Mouse (Mus musculus): ENCODE data around the gene Cacna1g. TPM values are rescaled to one million over a fixed set of nuclear protein-coding genes. Genes with fewer than 3 reads are reported as not detected.

The Cacna1g gene
- total RNA-seq, 2 experiments from 2014 or later, result 1.2 to 3.0 TPM

DNA sequence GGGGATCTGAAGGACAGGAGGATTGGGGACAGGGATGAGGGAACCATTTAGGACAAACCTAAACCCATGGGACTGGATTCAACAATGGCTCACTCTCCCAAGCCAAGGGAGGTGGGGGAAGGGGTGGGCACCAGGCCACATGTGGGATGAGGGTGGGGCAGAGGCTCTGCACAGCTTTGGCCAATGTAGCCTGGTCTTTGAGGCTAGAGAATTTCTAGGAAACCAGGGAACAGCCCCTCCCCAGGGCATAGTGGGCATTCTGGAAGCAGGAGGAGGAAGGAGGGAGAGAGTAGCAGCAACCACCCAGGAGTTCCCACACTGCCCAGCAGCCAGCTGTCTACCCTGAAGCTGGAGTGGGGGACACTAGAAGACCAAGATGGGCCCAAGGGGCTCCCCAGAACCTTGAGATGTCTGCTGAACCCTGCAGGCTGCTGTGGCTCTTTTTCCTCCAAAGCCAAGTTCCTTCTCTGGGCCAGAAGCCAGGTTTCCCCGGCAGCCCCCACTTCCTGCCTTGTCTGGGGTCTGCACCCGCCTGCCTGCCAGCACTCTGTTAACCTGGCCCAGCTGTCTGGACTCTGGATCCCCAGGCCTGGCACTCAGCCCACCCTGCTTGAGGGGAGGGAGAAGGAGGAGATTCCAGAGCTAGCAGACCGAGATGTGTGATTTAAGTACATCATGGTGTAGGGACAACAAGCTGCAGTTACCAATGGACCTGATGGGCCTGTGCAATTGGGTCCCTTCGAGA lies 45.7 kb downstream of the Cacna1g start:
- peak; percentile 65 for DNase-seq
- intact Hi-C loops (cut with DNase I), result no loop called here
- H3K4me3 ChIP-seq, result no peak overlapping the region
- no peak for TF ChIP-seq CTCF (IDR thresholded peaks at IDR 0.05)
- H3K27ac ChIP-seq, result no peak overlapping the region

- DNase-seq, result no peak
- Histone ChIP-seq H3K27ac (no peak overlapping the region), H3K4me3 (no peak overlapping the region)
- no peak for TF ChIP-seq CTCF (IDR thresholded peaks at IDR 0.05)
- intact Hi-C loops (cut with DNase I), result no loop called here
Observed at GRCm38 (mm10) chr11:94425656-94426055, 48.3 kb downstream of the Cacna1g start.

DNA sequence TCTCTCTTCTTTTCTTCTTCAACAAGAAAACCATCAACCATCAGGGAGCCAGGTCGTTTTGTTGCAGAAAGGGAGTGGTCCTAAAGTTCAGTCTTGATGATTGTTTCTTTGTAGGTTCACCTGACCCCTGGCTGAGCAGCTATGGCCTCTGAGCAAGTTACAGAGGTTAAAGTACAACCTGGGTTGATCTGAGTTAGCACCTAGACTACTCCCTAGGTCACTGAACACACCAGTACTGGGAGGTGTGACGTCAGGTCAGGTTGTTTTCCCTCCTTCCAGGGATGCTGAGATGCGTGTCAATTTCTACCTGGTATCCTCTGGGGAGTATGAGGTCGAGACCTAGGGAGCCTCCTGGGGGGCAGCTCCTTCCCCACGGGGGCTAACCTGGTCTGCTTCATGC lies 48.8 kb downstream of the Cacna1g start:
- no peak for DNase-seq
- intact Hi-C loops (cut with DNase I), result no loop called here
- no peak for TF ChIP-seq CTCF (IDR thresholded peaks at IDR 0.05)
- H3K4me3 ChIP-seq, result no peak overlapping the region
- H3K27ac ChIP-seq, result no peak overlapping the region

DNA sequence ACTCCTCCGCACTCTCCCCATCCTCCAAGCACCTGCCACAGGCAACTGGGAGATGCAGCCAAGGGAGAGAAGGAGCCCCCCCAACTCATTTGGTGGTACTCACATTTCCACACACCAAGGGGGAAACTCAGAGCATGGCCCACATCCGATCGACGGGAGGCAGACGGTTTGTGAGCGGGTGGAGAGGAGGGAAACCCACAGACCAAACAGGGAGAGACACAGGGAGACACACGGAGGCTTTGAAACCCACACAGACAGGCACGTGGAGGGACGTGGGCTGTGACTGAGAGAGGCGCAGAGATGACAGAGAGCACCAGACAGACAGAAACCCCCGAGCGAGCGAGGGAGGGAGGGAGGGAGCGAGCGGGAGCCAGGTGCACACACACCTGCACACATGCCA lies 49.6 kb downstream of the Cacna1g start:
- Histone ChIP-seq H3K27ac (no peak overlapping the region), H3K4me3 (no peak overlapping the region)
- intact Hi-C loops (cut with DNase I), result loop anchor here (5.0 kb wide), 1 partner anchor 63 kb away; the partner anchor contains the start of gene Spata20
- TF ChIP-seq CTCF (IDR thresholded peaks at IDR 0.05), result no peak
- no peak for DNase-seq

DNA sequence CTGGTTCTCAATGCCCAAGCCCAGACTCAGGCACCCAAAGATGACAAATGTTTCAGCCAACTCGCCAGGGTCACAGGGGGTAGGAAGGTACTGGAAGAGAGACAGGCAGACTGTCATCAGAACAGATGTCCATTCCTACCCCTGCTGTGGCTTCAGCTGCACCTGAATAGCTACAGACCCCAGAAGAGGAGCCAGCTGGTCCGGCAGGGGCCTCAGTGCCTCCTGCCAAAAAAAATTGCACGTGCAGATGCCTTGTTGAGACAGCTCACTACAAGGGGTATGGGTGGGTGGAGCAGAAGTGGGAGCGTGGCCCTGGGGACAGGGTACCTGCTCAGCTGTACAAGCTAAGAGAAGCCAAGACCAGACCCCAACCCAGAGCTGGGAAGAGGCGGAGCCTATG lies 50.1 kb downstream of the Cacna1g start:
- Histone ChIP-seq H3K27ac (no peak overlapping the region), H3K4me3 (no peak overlapping the region)
- intact Hi-C loops (cut with DNase I), result loop anchor here (5.0 kb wide), 1 partner anchor 63 kb away; the partner anchor contains the start of gene Spata20
- no peak for TF ChIP-seq CTCF (IDR thresholded peaks at IDR 0.05)
- no peak for DNase-seq

DNA sequence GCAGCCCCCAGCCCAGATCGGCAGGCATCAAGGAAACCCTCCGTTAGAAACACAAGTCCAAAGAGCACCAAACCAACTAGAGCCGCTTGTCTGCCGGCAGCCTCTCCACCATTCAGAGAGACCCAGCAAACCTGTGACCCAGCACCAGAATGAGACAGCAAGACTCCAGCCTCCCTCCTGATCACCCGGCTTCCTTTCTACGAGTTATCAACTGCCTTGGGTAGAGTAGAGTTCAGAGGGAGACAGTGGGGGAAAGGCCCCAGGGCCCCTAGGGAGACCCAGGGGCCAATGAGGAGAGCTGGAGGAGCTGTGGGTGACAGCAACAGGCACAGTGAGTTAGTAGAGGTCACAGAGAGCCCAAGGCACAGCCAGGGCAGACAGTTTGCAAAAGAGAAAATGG lies 53.0 kb downstream of the Cacna1g start:
- TF ChIP-seq CTCF (IDR thresholded peaks at IDR 0.05), result no peak
- DNase-seq, result no peak
- no peak overlapping the region for H3K27ac ChIP-seq
- no peak overlapping the region for H3K4me3 ChIP-seq
- intact Hi-C loops (cut with DNase I), result loop anchor here (5.0 kb wide), 1 partner anchor 66 kb away; the partner anchor contains the start of gene Spata20

GRCm38 (mm10) chr11:94420325-94420724 lies 53.7 kb downstream of the Cacna1g start:
- peak; percentile 56 for TF ChIP-seq CTCF (IDR thresholded peaks at IDR 0.05)
- Histone ChIP-seq H3K4me3 (no peak overlapping the region), H3K27ac (no peak overlapping the region)
- peak; percentile 37 for DNase-seq
- intact Hi-C loops (cut with DNase I), result loop anchor here (5.0 kb wide), 1 partner anchor 67 kb away; the partner anchor contains the start of gene Spata20

- no peak for TF ChIP-seq CTCF (IDR thresholded peaks at IDR 0.05)
- H3K4me3 ChIP-seq, result no peak overlapping the region
- intact Hi-C loops (cut with DNase I), result no loop called here
- DNase-seq, result no peak
- no peak overlapping the region for H3K27ac ChIP-seq
Observed at GRCm38 (mm10) chr11:94419004-94419727, 54.8 kb downstream of the Cacna1g start.

DNA sequence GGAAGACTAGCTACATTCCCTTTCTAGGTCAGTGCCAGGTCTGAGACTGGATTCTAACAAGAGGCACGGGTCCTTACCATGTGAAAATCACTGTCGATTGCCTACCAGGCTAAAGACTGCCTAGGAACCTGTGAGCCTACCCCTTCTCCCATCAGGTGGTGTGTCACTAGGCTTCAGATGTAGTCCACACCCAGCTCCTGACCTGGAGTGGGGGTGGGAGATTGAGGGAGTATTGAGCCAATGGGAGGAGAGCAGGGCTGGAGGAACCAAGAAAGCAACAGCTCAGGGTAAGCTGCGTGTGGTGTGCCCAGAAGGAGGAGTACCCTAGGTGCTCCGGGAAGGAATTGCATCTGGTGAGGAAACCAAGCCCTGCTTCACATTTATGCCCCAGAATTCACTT lies 60.0 kb downstream of the Cacna1g start:
- H3K4me3 ChIP-seq, result no peak overlapping the region
- H3K27ac ChIP-seq, result no peak overlapping the region
- no peak for DNase-seq
- no peak for TF ChIP-seq CTCF (IDR thresholded peaks at IDR 0.05)
- intact Hi-C loops (cut with DNase I), result no loop called here

- H3K4me3 ChIP-seq, result no peak overlapping the region
- H3K27ac ChIP-seq, result no peak overlapping the region
- DNase-seq, result no peak
- no peak for TF ChIP-seq CTCF (IDR thresholded peaks at IDR 0.05)
- intact Hi-C loops (cut with DNase I), result no loop called here
Observed at GRCm38 (mm10) chr11:94413516-94413915, 60.5 kb downstream of the Cacna1g start.

- intact Hi-C loops (cut with DNase I), result no loop called here
- H3K27ac ChIP-seq, result no peak overlapping the region
- no peak for DNase-seq
- TF ChIP-seq CTCF (IDR thresholded peaks at IDR 0.05), result no peak
- no peak overlapping the region for H3K4me3 ChIP-seq
Observed at GRCm38 (mm10) chr11:94412998-94413469, 61.0 kb downstream of the Cacna1g start.

DNA sequence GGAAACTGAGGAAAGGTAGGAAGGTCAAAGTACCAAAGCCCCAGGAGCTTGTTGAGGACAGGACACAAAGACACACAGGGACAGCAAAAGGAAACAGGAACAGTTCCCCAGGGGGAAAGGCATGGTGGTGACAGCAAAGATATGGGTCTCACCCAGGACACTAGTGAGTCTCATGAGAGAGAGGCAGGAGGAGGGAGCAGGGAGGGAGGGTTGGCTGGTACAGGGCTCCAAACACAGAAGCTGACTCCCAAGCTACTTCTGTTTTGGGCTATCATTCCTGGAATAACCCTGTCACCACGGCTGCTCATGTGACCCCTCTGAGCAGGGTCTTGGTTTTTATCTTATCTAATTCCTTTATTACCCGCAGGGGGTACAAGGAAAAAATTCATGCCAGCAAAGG lies 61.4 kb downstream of the Cacna1g start:
- Histone ChIP-seq H3K27ac (no peak overlapping the region), H3K4me3 (no peak overlapping the region)
- no peak for DNase-seq
- intact Hi-C loops (cut with DNase I), result no loop called here
- no peak for TF ChIP-seq CTCF (IDR thresholded peaks at IDR 0.05)

- no peak for DNase-seq
- intact Hi-C loops (cut with DNase I), result no loop called here
- no peak for TF ChIP-seq CTCF (IDR thresholded peaks at IDR 0.05)
Observed at GRCm38 (mm10) chr11:94407803-94408321, 66.1 kb downstream of the Cacna1g start.

More at GRCm38 (mm10) chr11:94407803-94408321, 66.1 kb downstream of the Cacna1g start:
- Histone ChIP-seq H3K27ac (no peak overlapping the region), H3K4me3 (no peak overlapping the region)
